Mouse (Mus musculus): ENCODE results near the gene Stra6l.

Stra6l gene

GRCm38 (mm10) chr4:45917091-45917490 is 68.6 kb downstream of the Stra6l start:
- DNase-seq (ENCODE audit: low spot score) = no peak

- no peak for DNase-seq (ENCODE audit: low spot score)
These were observed 73.4 kb downstream of the Stra6l start for GRCm38 (mm10) chr4:45921663-45922435.

- no peak for DNase-seq (ENCODE audit: low spot score)
These were observed 75.5 kb downstream of the Stra6l start for GRCm38 (mm10) chr4:45924011-45924410.

GRCm38 (mm10) chr4:45928561-45928960 is 80.1 kb downstream of the Stra6l start:
- DNase-seq (ENCODE audit: low spot score) = no peak

Measured in urinary bladder, postnatal 25 days (tissue).